Mouse (Mus musculus) forebrain, embryonic 12.5 days (tissue): ENCODE measurements around the gene Tbc1d14. TPM values are rescaled to one million over a fixed set of nuclear protein-coding genes. Genes with fewer than 3 reads are reported as not detected.

ENCODE experiments used
- ATAC-seq: fragments of 200-750 bp; cut with Nextera tagmentation; 2 replicates; pipeline ENCODE4 v1.8.0; 2017; ENCODE audit warnings: moderate TSS enrichment; ENCODE audit not compliant: low FRiP score
- H3K27ac ChIP-seq: fragments of 300-500 bp; sonication (generic); 2 replicates; pipeline ENCODE4 v1.5.1; 2016; ENCODE audit warnings: mild to moderate bottlenecking
- H3K27me3 ChIP-seq: fragments of 300-500 bp; sonication (generic); 2 replicates; pipeline ENCODE4 v1.6.1; 2016; ENCODE audit warnings: mild to moderate bottlenecking
- H3K36me3 ChIP-seq: fragments of 300-500 bp; sonication (generic); replicated peaks from 2 replicates; pipeline ENCODE4 v1.6.1; 2016; ENCODE audit warnings: mild to moderate bottlenecking
- H3K4me1 ChIP-seq: fragments of 300-500 bp; sonication (generic); 2 replicates; pipeline ENCODE4 v1.6.1; 2016
- H3K4me2 ChIP-seq: fragments of 300-500 bp; sonication (generic); 2 replicates; pipeline ENCODE4 v1.6.1; 2016; ENCODE audit warnings: mild to moderate bottlenecking, moderate library complexity
- H3K4me3 ChIP-seq: fragments of 300-500 bp; sonication (generic); replicated peaks from 2 replicates; pipeline ENCODE4 v1.5.1; 2016; ENCODE audit warnings: mild to moderate bottlenecking
- H3K9ac ChIP-seq: fragments of 300-500 bp; sonication (generic); 2 replicates; pipeline ENCODE4 v1.6.1; 2016; ENCODE audit warnings: mild to moderate bottlenecking
- H3K9me3 ChIP-seq: fragments of 300-500 bp; sonication (generic); 2 replicates; pipeline ENCODE4 v1.6.1; 2016
- WGBS: fragments of 180-500 bp; shearing (Covaris S2); methylation state at CpG from one replicate; pipeline ENCODE4 v1.1.7; 2016; 5-methylcytosine and 5-hydroxymethylcytosine counted together
- polyA plus RNA-seq: library from polyadenylated mRNA; unstranded; fragments of >200 nt; fragmentation: Nextera tagmentation; extraction: Ambion mirVana; gene quantifications from 2 replicates; pipeline ENCODE4 v1.2.1, GENCODE M21; 2016

The Tbc1d14 gene
- polyA plus RNA-seq, 1 experiment from 2014 or later = 59.1 TPM

GRCm38 (mm10) chr5:36597653-36598052, 4.6 kb upstream of the Tbc1d14 start:
- Histone ChIP-seq H3K9me3 (no peaks in the 10 kb centered on the region), H3K36me3 (peaks cover 38% of the 10 kb centered on the region), H3K9ac (no peak overlapping the region), H3K27me3 (no peaks in the 10 kb centered on the region), H3K27ac (0 out of 2 replicates have a peak overlapping the region, but pooled peaks have one; percentile 8), H3K4me2 (no peak overlapping the region), H3K4me3 (no peak overlapping the region), H3K4me1 (no peaks in the 10 kb centered on the region)
- WGBS = 32% methylated on average over 4 of the region's 4 CpGs
- no peak for ATAC-seq

DNA sequence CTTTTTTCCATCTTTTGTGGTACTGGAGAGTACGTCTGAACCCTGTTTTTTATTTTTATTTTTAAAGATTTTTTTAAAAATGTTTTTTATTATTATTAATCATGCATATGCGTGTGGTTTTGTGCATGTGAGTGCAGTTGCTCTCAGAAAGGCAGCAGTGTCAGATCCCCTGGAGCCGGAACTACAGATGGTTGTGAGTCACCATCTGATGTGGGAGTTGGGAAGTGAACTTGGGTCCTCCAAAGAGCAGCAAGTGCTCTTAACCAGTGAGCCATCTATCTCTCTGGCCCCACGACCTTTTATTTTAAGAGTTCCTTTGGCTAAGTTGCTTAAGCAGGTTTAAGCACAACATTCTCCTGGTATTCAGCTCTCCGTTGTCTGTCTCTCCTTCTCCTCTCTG, 3.1 kb upstream of the Tbc1d14 start:
- no peak overlapping the region for H3K4me3 ChIP-seq
- H3K4me2 ChIP-seq = no peak overlapping the region
- H3K9ac ChIP-seq = no peak overlapping the region
- H3K9me3 ChIP-seq = no peaks in the 10 kb centered on the region
- no peaks in the 10 kb centered on the region for H3K27me3 ChIP-seq
- WGBS = 85% methylated on average over 5 of the region's 5 CpGs
- no peak overlapping the region for H3K27ac ChIP-seq
- no peak for ATAC-seq
- no peaks in the 10 kb centered on the region for H3K4me1 ChIP-seq
- peaks cover 24% of the 10 kb centered on the region for H3K36me3 ChIP-seq

- Histone ChIP-seq H3K9ac (no peak overlapping the region), H3K4me1 (no peaks in the 10 kb centered on the region), H3K27ac (no peak overlapping the region), H3K36me3 (peaks cover 14% of the 10 kb centered on the region), H3K27me3 (0 out of 2 replicates have a peak, but pooled peaks cover 3% of the 10 kb centered on the region), H3K4me2 (no peak overlapping the region), H3K9me3 (no peaks in the 10 kb centered on the region), H3K4me3 (no peak overlapping the region)
- ATAC-seq = no peak
- 34% methylated on average over 3 of the region's 3 CpGs for WGBS
These were observed 2.0 kb upstream of the Tbc1d14 start for GRCm38 (mm10) chr5:36595115-36595514.

- Histone ChIP-seq H3K27me3 (0 out of 2 replicates have a peak, but pooled peaks cover 3% of the 10 kb centered on the region), H3K9ac (no peak overlapping the region), H3K4me3 (no peak overlapping the region), H3K4me1 (no peaks in the 10 kb centered on the region), H3K4me2 (no peak overlapping the region), H3K27ac (no peak overlapping the region), H3K36me3 (peaks cover 6% of the 10 kb centered on the region), H3K9me3 (no peaks in the 10 kb centered on the region)
- 72% methylated on average over 3 of the region's 3 CpGs for WGBS
- no peak for ATAC-seq
These were observed 1.3 kb upstream of the Tbc1d14 start for GRCm38 (mm10) chr5:36594344-36594743.

DNA sequence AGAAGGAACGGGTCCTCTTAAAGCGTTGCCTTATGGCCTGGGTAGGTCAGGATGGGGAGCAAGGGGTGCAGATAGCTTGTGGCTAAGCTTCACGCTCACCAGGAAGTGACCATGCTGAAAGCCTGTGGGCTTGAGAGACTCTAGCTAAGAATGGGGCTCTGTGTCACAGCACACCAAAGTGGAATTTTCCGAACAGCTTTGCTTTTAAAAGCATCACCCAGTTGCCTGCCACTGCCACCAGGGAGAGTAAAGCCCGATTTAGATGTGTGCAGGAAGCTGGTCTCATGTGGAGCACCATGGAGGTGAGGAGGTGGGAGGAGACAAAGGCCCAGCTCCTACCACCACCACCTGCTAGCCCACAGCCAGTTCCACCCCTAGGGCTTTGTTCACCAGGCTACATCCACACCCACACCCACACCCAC, 2.6 kb downstream of the Tbc1d14 start:
- Histone ChIP-seq H3K36me3 (no peaks in the 10 kb centered on the region), H3K27me3 (0 out of 2 replicates have a peak, but pooled peaks cover 3% of the 10 kb centered on the region), H3K4me2 (no peak overlapping the region), H3K27ac (no peak overlapping the region), H3K4me3 (no peak overlapping the region), H3K4me1 (0 out of 2 replicates have a peak, but pooled peaks cover 4% of the 10 kb centered on the region), H3K9me3 (no peaks in the 10 kb centered on the region), H3K9ac (no peak overlapping the region)
- WGBS = 82% methylated on average over 5 of the region's 5 CpGs
- no peak for ATAC-seq

DNA sequence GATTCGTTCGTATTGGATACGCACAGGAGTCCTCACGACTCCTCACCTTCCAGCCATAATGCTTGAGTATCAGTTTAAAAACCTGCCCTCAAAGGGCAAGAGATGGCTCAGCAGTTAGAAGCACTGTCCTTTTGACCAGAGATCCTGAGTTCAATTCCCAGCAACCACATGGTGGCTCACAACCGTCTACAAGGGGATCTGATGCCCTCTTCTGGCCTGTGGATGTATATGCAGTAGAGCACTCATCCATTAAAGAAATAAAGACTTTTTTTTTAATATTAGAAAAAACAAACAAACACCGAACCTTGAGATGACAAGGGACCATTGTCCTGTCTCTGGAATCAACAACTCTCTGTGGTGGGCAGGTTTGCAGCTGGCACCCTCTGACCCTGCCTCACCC, 8.8 kb downstream of the Tbc1d14 start:
- H3K36me3 ChIP-seq = no peaks in the 10 kb centered on the region
- H3K27ac ChIP-seq = no peak overlapping the region
- no peaks in the 10 kb centered on the region for H3K9me3 ChIP-seq
- 0 out of 2 replicates have a peak, but pooled peaks cover 6% of the 10 kb centered on the region for H3K27me3 ChIP-seq
- no peak overlapping the region for H3K4me3 ChIP-seq
- no peak overlapping the region for H3K4me2 ChIP-seq
- WGBS = 73% methylated on average over 6 of the region's 6 CpGs
- H3K9ac ChIP-seq = no peak overlapping the region
- no peak for ATAC-seq
- peaks cover 21% of the 10 kb centered on the region for H3K4me1 ChIP-seq

- H3K4me1 ChIP-seq = peaks cover 17% of the 10 kb centered on the region
- 0 out of 2 replicates have a peak, but pooled peaks cover 6% of the 10 kb centered on the region for H3K27me3 ChIP-seq
- peak; percentile 97 for ATAC-seq
- 2% methylated on average over 54 of the region's 54 CpGs for WGBS
- H3K9ac ChIP-seq = peak overlapping the region; percentile 64
- no peaks in the 10 kb centered on the region for H3K9me3 ChIP-seq
- H3K4me3 ChIP-seq = peak overlapping the region; percentile 73
- no peaks in the 10 kb centered on the region for H3K36me3 ChIP-seq
- H3K27ac ChIP-seq = peak overlapping the region; percentile 86
- peak overlapping the region; percentile 91 for H3K4me2 ChIP-seq
These were observed 11.0 kb downstream of the Tbc1d14 start for GRCm38 (mm10) chr5:36581924-36582642.

- peak overlapping the region; percentile 86 for H3K27ac ChIP-seq
- no peaks in the 10 kb centered on the region for H3K36me3 ChIP-seq
- H3K4me1 ChIP-seq = peaks cover 17% of the 10 kb centered on the region
- H3K27me3 ChIP-seq = 0 out of 2 replicates have a peak, but pooled peaks cover 6% of the 10 kb centered on the region
- peak overlapping the region; percentile 64 for H3K9ac ChIP-seq
- peak overlapping the region; percentile 91 for H3K4me2 ChIP-seq
- no peak for ATAC-seq
- peak overlapping the region; percentile 73 for H3K4me3 ChIP-seq
- no peaks in the 10 kb centered on the region for H3K9me3 ChIP-seq
- WGBS = under 1% methylated on average over 39 of the region's 40 CpGs
These were observed 11.7 kb downstream of the Tbc1d14 start for GRCm38 (mm10) chr5:36581259-36581923.

DNA sequence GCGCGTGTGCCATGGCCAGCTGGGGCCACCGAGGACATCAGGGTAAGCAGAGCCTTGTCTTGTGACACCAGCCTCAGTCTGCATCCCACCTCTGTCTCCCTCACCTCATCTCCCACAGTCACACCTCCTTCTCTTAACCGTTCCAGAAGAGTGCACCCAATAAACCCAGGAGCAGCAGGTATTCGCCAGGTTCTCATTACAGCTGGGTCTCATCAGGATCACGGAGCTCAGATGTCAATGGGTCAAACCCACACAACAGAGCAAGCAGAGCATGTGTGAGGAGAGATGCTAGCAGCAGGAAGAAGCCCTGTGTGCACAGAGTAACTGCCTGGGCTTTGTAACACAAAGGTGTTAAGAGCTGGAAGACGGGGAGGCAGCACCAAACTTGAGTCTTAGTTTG, 13.1 kb downstream of the Tbc1d14 start:
- Histone ChIP-seq H3K27ac (no peak overlapping the region), H3K27me3 (0 out of 2 replicates have a peak, but pooled peaks cover 6% of the 10 kb centered on the region), H3K9me3 (no peaks in the 10 kb centered on the region), H3K4me2 (no peak overlapping the region), H3K36me3 (no peaks in the 10 kb centered on the region), H3K4me1 (peaks cover 17% of the 10 kb centered on the region), H3K9ac (no peak overlapping the region), H3K4me3 (no peak overlapping the region)
- WGBS = 85% methylated on average over 7 of the region's 7 CpGs
- ATAC-seq = no peak

DNA sequence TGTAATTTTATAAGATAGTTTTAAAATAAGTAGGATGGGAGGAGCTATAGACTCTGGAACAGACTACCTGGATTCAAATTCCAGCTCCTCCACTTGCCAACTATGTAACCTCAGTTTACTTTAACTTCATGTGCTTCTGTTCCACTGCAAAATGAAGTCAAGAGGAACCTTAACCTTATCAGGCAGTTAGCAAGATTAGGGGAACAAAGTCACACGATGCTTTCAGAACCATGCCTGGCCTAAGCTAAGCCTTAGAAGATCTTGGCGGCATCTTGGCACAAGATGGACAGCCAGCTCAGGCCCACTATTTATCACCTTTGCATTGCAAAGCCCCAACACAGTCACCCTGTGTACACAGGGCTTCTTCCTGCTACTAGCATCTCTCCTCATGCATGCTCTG, 14.1 kb downstream of the Tbc1d14 start:
- WGBS = 88% methylated on average over 2 of the region's 2 CpGs
- Histone ChIP-seq H3K4me1 (peaks cover 25% of the 10 kb centered on the region), H3K36me3 (no peaks in the 10 kb centered on the region), H3K27me3 (0 out of 2 replicates have a peak, but pooled peaks cover 6% of the 10 kb centered on the region), H3K9me3 (no peaks in the 10 kb centered on the region), H3K27ac (no peak overlapping the region), H3K4me3 (no peak overlapping the region), H3K9ac (no peak overlapping the region), H3K4me2 (no peak overlapping the region)
- ATAC-seq = no peak

- Histone ChIP-seq H3K9ac (no peak overlapping the region), H3K4me3 (no peak overlapping the region), H3K36me3 (peaks cover 2% of the 10 kb centered on the region), H3K9me3 (no peaks in the 10 kb centered on the region), H3K27me3 (0 out of 2 replicates have a peak, but pooled peaks cover 6% of the 10 kb centered on the region), H3K27ac (no peak overlapping the region), H3K4me2 (no peak overlapping the region), H3K4me1 (peaks cover 24% of the 10 kb centered on the region)
- 97% methylated on average over 3 of the region's 3 CpGs for WGBS
- ATAC-seq = no peak
These were observed 16.6 kb downstream of the Tbc1d14 start for GRCm38 (mm10) chr5:36576457-36576856.

DNA sequence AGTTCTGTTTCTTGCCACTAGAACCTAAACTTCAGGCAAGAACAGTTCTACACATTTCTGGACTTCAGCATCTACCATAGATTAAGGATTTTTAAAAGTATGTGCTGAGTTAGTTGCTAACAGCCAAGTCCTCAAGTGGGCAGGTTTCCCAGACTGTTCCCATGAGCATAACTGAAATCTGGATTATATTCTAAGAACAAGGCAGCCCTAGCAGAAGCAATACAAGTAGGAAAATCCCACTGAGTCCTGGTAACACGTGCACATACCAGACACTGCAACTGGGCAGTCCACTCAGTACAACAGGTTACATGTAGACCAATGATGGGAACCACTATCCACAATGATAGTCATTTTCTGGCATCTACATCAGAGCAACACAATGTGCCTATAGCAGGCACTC, 17.3 kb downstream of the Tbc1d14 start:
- H3K36me3 ChIP-seq = peaks cover 9% of the 10 kb centered on the region
- no peak overlapping the region for H3K4me3 ChIP-seq
- 88% methylated on average over 1 of the region's 1 CpGs for WGBS
- no peak overlapping the region for H3K27ac ChIP-seq
- no peak overlapping the region for H3K9ac ChIP-seq
- H3K4me1 ChIP-seq = peaks cover 17% of the 10 kb centered on the region; the same call in 1 of the 2 replicates
- H3K9me3 ChIP-seq = no peaks in the 10 kb centered on the region
- ATAC-seq = no peak
- 0 out of 2 replicates have a peak, but pooled peaks cover 6% of the 10 kb centered on the region for H3K27me3 ChIP-seq
- no peak overlapping the region for H3K4me2 ChIP-seq
